Mouse (Mus musculus) liver, embryonic 12.5 days (tissue): Measurements from ENCODE around the gene Ugt1a10. TPM values are rescaled to one million over a fixed set of nuclear protein-coding genes. Genes with fewer than 3 reads are reported as not detected.
"Not testable (repeated sequence)": the region's sequence is repeated elsewhere in the genome, so short reads cannot be mapped to it uniquely, and the experiment has no call there.

Experiments used
- ATAC-seq: fragments of 200-750 bp; cut with Nextera tagmentation; 2 replicates; pipeline ENCODE4 v1.8.0; 2017; ENCODE audit warnings: moderate number of reproducible peaks, mild to moderate bottlenecking, moderate library complexity
- H3K27ac ChIP-seq: fragments of 300-500 bp; sonication (generic); 2 replicates; pipeline ENCODE4 v1.5.1; 2016; ENCODE audit warnings: mild to moderate bottlenecking
- H3K27me3 ChIP-seq: fragments of 300-500 bp; sonication (generic); replicated peaks from 2 replicates; pipeline ENCODE4 v1.6.1; 2016; ENCODE audit warnings: mild to moderate bottlenecking, moderate library complexity
- H3K36me3 ChIP-seq: fragments of 300-500 bp; sonication (generic); 2 replicates; pipeline ENCODE4 v1.6.1; 2016; ENCODE audit warnings: mild to moderate bottlenecking, moderate library complexity
- H3K4me1 ChIP-seq: fragments of 300-500 bp; sonication (generic); 2 replicates; pipeline ENCODE4 v1.6.1; 2016
- H3K4me2 ChIP-seq: fragments of 300-500 bp; sonication (generic); 2 replicates; pipeline ENCODE4 v1.6.1; 2016; ENCODE audit warnings: mild to moderate bottlenecking, moderate library complexity
- H3K4me3 ChIP-seq: fragments of 300-500 bp; sonication (generic); 2 replicates; pipeline ENCODE4 v1.5.1; 2016; ENCODE audit warnings: mild to moderate bottlenecking, moderate library complexity
- H3K9ac ChIP-seq: fragments of 300-500 bp; sonication (generic); 2 replicates; pipeline ENCODE4 v1.6.1; 2016; ENCODE audit warnings: mild to moderate bottlenecking, moderate library complexity
- H3K9me3 ChIP-seq: fragments of 300-500 bp; sonication (generic); replicated peaks from 2 replicates; pipeline ENCODE4 v1.6.1; 2016; ENCODE audit warnings: mild to moderate bottlenecking, moderate library complexity
- WGBS: fragments of 180-500 bp; shearing (Covaris S2); methylation state at CpG from one replicate; pipeline ENCODE4 v1.1.7; 2016; ENCODE audit not compliant: insufficient replicate concordance; 5-methylcytosine and 5-hydroxymethylcytosine counted together
- polyA plus RNA-seq: library from polyadenylated mRNA; unstranded; fragments of >200 nt; fragmentation: Nextera tagmentation; extraction: Ambion mirVana; gene quantifications from 2 replicates; pipeline ENCODE4 v1.2.1, GENCODE M21; 2016

Ugt1a10 gene
- polyA plus RNA-seq, 1 experiment from 2014 or later, result not detected

- H3K9ac ChIP-seq, H3K27me3 ChIP-seq, ATAC-seq, H3K36me3 ChIP-seq, H3K4me2 ChIP-seq, H3K4me1 ChIP-seq, H3K27ac ChIP-seq, H3K4me3 ChIP-seq, H3K9me3 ChIP-seq: not testable (repeated sequence)
- WGBS, result 74% methylated on average over 1 of the region's 1 CpGs
These were observed 75.0 kb downstream of the Ugt1a10 start for GRCm38 (mm10) chr1:88130223-88130622.

DNA sequence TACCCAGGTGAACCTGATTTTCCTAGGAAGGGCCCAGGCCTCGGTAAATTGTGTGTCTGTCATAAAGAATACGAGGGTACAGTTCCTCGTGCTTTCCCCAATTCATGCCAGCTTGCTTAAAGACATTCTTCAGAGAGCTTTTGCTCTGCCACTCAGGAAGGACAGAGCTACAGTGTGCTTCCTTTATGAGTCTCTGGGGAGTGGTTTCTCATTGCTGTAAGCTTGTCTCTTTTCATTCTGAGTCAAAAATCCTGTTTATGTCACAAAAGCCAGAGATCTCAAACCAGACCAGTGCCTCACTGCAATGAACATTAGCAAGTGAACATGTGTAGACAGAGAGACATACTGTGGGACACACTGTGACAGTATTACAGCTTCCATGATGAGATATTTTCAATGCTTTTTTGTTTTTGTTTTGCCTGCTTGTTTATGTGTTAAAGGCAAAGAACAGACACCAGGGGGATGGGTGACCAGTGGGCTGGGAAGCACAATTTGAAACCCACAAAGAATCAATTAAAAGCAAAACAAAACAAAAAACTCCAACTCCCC, 78.8 kb downstream of the Ugt1a10 start:
- Histone ChIP-seq H3K4me1 (no peaks in the 10 kb centered on the region), H3K4me3 (no peak overlapping the region), H3K27me3 (0 out of 2 replicates have a peak, but pooled peaks cover 5% of the 10 kb centered on the region), H3K9ac (no peak overlapping the region), H3K9me3 (no peaks in the 10 kb centered on the region), H3K27ac (no peak overlapping the region), H3K4me2 (no peak overlapping the region), H3K36me3 (no peaks in the 10 kb centered on the region)
- ATAC-seq, result no peak
- WGBS, result 33% methylated on average over 3 of the region's 3 CpGs

GRCm38 (mm10) chr1:88134457-88135011, 79.3 kb downstream of the Ugt1a10 start, which contains the start of gene Ugt1a6a:
Ugt1a6a (plus strand) TSS chr1:88134809.
- not testable (repeated sequence) for ATAC-seq, H3K4me3 ChIP-seq, H3K27ac ChIP-seq, H3K9me3 ChIP-seq, H3K4me2 ChIP-seq, H3K27me3 ChIP-seq, H3K9ac ChIP-seq, H3K36me3 ChIP-seq, H3K4me1 ChIP-seq
- 27% methylated on average over 5 of the region's 5 CpGs for WGBS

- H3K4me3 ChIP-seq, H3K4me2 ChIP-seq, H3K36me3 ChIP-seq, H3K27ac ChIP-seq, H3K9me3 ChIP-seq, H3K4me1 ChIP-seq, H3K9ac ChIP-seq, ATAC-seq, H3K27me3 ChIP-seq: not testable (repeated sequence)
- WGBS, result 64% methylated on average over 5 of the region's 6 CpGs
These were observed 80.2 kb downstream of the Ugt1a10 start for GRCm38 (mm10) chr1:88135229-88135904.

DNA sequence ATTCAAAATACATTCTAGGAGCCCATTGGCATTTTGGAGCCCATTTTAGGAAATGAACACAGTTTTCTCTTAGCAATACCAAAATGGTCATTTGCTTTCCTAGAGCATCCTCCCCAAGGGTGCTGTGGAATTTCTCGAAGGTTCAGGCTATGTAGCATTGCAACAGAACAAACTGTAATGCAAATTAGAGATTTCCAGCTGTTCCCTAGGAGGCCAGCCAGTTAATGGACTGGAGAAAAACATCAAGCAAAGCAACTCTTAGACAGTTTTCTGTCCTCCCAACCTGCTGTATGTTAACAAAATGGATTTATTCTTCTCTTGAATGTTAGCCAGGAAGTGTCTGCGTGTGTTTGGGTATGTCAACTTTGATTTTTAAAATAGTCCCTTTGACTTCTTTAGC, 81.5 kb downstream of the Ugt1a10 start:
- no peaks in the 10 kb centered on the region for H3K9me3 ChIP-seq
- 67% methylated on average over 2 of the region's 2 CpGs for whole genome bisulfite sequencing
- no peak overlapping the region for H3K4me2 ChIP-seq

DNA sequence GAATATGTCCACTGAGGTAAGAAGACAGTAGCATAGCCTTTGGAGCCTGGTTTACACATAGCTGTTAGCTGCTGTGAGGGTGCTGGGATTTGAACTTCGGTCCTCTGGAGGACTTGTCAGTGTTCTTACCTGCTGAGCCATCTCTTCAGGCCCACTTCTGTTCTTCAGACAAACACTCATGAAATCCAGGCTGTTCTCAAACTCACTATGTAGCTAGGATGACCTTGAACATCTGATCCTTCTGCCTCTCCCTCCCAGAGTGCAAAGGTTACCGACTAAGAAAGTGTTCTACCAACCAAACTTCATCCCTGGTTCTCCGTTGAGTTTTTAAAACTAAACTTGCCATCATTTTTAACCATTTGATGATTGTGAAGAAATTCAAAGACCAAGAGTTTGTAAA, 82.1 kb downstream of the Ugt1a10 start:
- Histone ChIP-seq H3K4me3 (no peak overlapping the region), H3K4me1 (peaks cover 6% of the 10 kb centered on the region; the same call in 1 of the 2 replicates), H3K9ac (no peak overlapping the region), H3K27me3 (0 out of 2 replicates have a peak, but pooled peaks cover 5% of the 10 kb centered on the region), H3K9me3 (no peaks in the 10 kb centered on the region), H3K36me3 (no peaks in the 10 kb centered on the region), H3K4me2 (no peak overlapping the region), H3K27ac (no peak overlapping the region)
- no peak for ATAC-seq
- WGBS, result 66% methylated on average over 3 of the region's 3 CpGs

More for the DNA sequence above, 81.5 kb downstream of the Ugt1a10 start:
- Histone ChIP-seq H3K36me3 (no peaks in the 10 kb centered on the region), H3K4me3 (no peak overlapping the region), H3K27ac (no peak overlapping the region), H3K4me1 (peaks cover 6% of the 10 kb centered on the region; the same call in 1 of the 2 replicates), H3K27me3 (0 out of 2 replicates have a peak, but pooled peaks cover 5% of the 10 kb centered on the region), H3K9ac (no peak overlapping the region)
- ATAC-seq, result no peak

DNA sequence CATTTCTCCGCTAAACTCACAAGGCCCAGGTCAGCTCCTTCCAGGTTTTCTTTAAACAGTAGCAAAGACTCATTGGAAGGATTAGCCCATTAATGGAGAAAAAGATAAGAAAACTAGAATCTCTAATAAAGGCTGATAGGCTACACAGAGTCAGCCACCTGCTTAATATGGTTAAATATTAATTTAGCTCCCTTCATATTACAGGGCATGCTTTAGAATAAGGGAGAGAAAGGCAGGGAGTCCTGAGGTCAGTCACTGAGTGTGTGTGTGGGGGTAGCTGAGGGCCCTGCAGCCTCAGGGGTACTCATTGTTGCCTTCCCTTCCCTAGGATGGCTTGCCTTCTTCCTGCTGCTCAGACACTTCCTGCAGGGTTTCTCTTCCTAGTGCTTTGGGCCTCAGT, 83.0 kb downstream of the Ugt1a10 start:
- Histone ChIP-seq H3K4me3 (no peak overlapping the region), H3K9ac (no peak overlapping the region), H3K27me3 (0 out of 2 replicates have a peak, but pooled peaks cover 5% of the 10 kb centered on the region), H3K4me1 (peaks cover 6% of the 10 kb centered on the region; the same call in 1 of the 2 replicates), H3K4me2 (no peak overlapping the region), H3K9me3 (no peaks in the 10 kb centered on the region), H3K36me3 (no peaks in the 10 kb centered on the region), H3K27ac (no peak overlapping the region)
- WGBS, result 90% methylated on average over 1 of the region's 1 CpGs
- ATAC-seq, result no peak

DNA sequence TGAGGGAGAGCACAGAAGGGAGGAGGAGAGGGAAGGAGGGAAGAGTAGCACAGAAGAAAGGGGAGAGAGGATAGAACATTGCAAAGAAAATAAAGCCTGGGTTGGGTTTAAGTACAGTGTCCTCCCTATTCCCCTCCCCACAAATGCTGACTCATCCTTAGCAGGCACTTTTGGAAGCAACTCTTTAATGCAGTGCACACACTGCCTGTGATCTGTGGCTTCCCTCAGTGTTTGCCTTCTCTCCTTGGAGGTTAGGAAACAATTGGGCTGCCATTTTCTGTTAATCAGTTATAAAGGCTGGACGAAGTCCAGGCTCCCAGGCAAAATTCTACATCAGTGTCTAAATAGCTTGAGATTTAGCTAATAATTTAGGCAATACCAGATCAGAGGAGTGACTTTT, 85.3 kb downstream of the Ugt1a10 start:
- H3K9ac ChIP-seq, H3K27ac ChIP-seq, H3K4me1 ChIP-seq, H3K9me3 ChIP-seq, H3K4me2 ChIP-seq, H3K4me3 ChIP-seq, H3K27me3 ChIP-seq, H3K36me3 ChIP-seq: not testable (repeated sequence)
- WGBS, result 41% methylated on average over 1 of the region's 1 CpGs
- peak; percentile 97 for ATAC-seq

- H3K27ac ChIP-seq, H3K4me1 ChIP-seq, H3K4me2 ChIP-seq, H3K9ac ChIP-seq, ATAC-seq, H3K36me3 ChIP-seq, H3K27me3 ChIP-seq, H3K4me3 ChIP-seq, H3K9me3 ChIP-seq: not testable (repeated sequence)
- WGBS, result 2% methylated on average over 5 of the region's 5 CpGs
These were observed 88.9 kb downstream of the Ugt1a10 start for GRCm38 (mm10) chr1:88143966-88144675.

- ATAC-seq, H3K4me1 ChIP-seq, H3K9ac ChIP-seq, H3K4me2 ChIP-seq, H3K36me3 ChIP-seq, H3K9me3 ChIP-seq, H3K27me3 ChIP-seq, H3K27ac ChIP-seq, H3K4me3 ChIP-seq: not testable (repeated sequence)
- 55% methylated on average over 2 of the region's 2 CpGs for WGBS
These were observed 90.1 kb downstream of the Ugt1a10 start for GRCm38 (mm10) chr1:88145278-88145677.

- H3K27ac ChIP-seq, H3K4me1 ChIP-seq, H3K4me2 ChIP-seq, H3K9me3 ChIP-seq, H3K27me3 ChIP-seq, H3K36me3 ChIP-seq, H3K4me3 ChIP-seq, H3K9ac ChIP-seq: not testable (repeated sequence)
- 0 out of 2 replicates have a peak, but pooled peaks have one; percentile 46 for ATAC-seq
- 58% methylated on average over 2 of the region's 2 CpGs for WGBS
These were observed 94.9 kb downstream of the Ugt1a10 start for GRCm38 (mm10) chr1:88150133-88150532.

DNA sequence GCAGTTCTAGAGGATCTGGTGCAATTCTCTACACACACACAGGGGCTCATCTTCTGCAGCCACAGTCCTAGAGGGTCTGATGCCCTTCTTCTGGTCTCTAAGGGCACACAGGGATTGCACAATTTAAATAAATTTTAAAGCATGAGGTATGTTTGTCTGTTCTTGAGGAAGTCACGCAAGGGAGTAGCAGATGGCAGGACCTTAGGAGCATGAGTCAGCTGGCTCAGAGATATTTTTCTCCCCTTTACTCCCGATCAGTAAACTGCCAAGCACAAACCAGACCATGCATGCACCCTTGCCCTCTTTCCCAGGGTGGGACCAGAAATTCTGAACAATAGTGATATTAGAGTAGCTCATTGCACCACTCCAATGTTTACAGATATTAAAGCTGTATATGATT, 103.2 kb downstream of the Ugt1a10 start:
- 52% methylated on average over 2 of the region's 2 CpGs for WGBS

More for the DNA sequence above, 103.2 kb downstream of the Ugt1a10 start:
- H3K4me1 ChIP-seq, result no peaks in the 10 kb centered on the region
- no peak overlapping the region for H3K27ac ChIP-seq
- ATAC-seq, result no peak
- no peak overlapping the region for H3K4me3 ChIP-seq
- no peaks in the 10 kb centered on the region for H3K36me3 ChIP-seq
- H3K27me3 ChIP-seq, result no peaks in the 10 kb centered on the region
- no peak overlapping the region for H3K9ac ChIP-seq
- no peaks in the 10 kb centered on the region for H3K9me3 ChIP-seq
- no peak overlapping the region for H3K4me2 ChIP-seq
